Mouse (Mus musculus) liver, embryonic 14.5 days (tissue): Measurements from ENCODE around the gene Atg4a-ps.

Source experiments
- CTCF ChIP-seq: IDR thresholded peaks from 2 replicates; pipeline ENCODE4 v1.5.1; 2016; ENCODE audit warnings: antibody characterized with exemption, low read depth, control low read depth
- EP300 ChIP-seq: IDR thresholded peaks from 2 replicates; pipeline ENCODE4 v1.6.1; 2016; ENCODE audit warnings: antibody characterized with exemption, low read depth

- TF ChIP-seq EP300 (no peak), CTCF (no peak)
Measured at GRCm38 (mm10) chr3:103672113-103672512, 26.2 kb upstream of the Atg4a-ps start.
